Mouse (Mus musculus) brown adipose tissue, adult 24 weeks (tissue): Measurements from ENCODE around the gene Scoc. TPM values are rescaled to one million over a fixed set of nuclear protein-coding genes. Genes with fewer than 3 reads are reported as not detected.
A peak's percentile ranks its signal among the peaks of the same experiment; 100 is the strongest.

ENCODE experiments used
- H3K27ac ChIP-seq: fragments of 200-500 bp; replicated peaks from 2 replicates; pipeline ENCODE4 v1.5.1; 2012; ENCODE audit warnings: low read depth, mild to moderate bottlenecking, low read length
- H3K4me1 ChIP-seq: fragments of 200-500 bp; 2 replicates; pipeline ENCODE4 v1.6.1; 2012; ENCODE audit warnings: low read length, mixed read lengths; ENCODE audit not compliant: control insufficient read depth, insufficient read depth, insufficient read length
- H3K4me3 ChIP-seq: fragments of 200-500 bp; 2 replicates; pipeline ENCODE4 v1.5.1; 2012; ENCODE audit warnings: low read depth, mild to moderate bottlenecking, low read length, moderate library complexity; ENCODE audit not compliant: insufficient read depth
- polyA plus RNA-seq: library from polyadenylated mRNA; stranded (reverse); fragments of >200 nt; gene quantifications from 2 replicates; pipeline ENCODE4 v1.2.4, GENCODE M21; 2012; ENCODE audit not compliant: missing spikeins, insufficient read depth, insufficient read length

Scoc gene
- polyA plus RNA-seq, 1 experiment, result 136 TPM

DNA sequence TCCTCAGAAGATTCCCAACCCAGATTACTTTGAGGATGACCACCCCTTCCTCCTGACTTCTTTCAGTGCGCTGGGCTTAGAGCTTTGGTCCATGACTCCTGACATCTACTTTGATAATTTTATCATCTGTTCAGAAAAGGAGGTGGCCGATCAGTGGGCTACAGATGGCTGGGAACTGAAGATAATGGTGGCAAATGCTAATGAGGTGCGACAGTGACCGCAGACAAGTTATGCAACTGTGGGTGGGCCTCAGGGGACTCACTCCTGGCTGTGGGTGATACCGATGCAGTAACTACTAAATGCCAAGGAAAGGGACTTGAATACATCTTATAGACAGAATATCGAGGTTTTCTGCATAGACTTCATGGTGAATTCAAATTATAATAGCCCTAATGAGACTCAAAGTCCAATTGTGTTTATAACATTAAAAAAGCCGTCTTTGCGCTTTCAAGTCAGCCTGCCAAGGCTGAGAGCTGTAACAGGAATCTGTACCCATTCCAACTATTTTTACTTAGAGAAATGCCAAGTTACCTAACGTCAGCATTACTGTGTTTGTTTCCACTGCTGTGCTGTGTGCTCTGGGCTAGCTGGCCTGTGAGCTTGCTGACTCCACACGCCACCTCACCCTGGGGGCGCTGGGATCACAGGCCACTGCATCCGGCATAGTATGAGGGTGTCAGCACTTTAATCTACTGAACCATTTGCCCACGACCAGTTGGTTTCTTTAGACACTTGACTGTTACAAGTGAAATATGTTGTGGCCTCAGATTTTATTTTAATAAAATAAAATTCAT, 35.0 kb downstream of the Scoc start:
- Histone ChIP-seq H3K27ac (peak overlapping the region; percentile 78), H3K4me3 (no peak overlapping the region), H3K4me1 (no peaks in the 10 kb centered on the region; the same call in 1 of the 2 replicates)

DNA sequence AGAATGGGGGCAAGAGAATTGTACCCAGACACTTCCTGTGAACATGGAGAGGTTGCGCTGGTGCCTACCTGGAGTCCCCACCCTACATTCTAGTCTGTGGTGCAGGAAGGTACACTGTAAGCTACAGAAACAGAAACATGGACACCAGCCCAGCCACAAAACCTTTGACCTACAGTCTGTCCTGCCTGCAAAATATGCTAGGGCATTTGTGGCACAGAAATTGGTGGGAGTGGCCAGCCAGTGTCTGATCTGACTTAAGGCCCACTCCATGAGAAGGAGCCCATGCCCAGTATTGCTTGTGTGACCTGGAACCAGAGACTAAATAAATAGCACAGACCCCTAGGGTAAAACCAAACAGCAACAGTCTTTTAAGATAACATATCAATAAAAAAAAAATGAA, 36.8 kb downstream of the Scoc start:
- H3K4me3 ChIP-seq, result no peak overlapping the region
- peak overlapping the region; percentile 77 for H3K27ac ChIP-seq
- H3K4me1 ChIP-seq, result no peaks in the 10 kb centered on the region; the same call in 1 of the 2 replicates

DNA sequence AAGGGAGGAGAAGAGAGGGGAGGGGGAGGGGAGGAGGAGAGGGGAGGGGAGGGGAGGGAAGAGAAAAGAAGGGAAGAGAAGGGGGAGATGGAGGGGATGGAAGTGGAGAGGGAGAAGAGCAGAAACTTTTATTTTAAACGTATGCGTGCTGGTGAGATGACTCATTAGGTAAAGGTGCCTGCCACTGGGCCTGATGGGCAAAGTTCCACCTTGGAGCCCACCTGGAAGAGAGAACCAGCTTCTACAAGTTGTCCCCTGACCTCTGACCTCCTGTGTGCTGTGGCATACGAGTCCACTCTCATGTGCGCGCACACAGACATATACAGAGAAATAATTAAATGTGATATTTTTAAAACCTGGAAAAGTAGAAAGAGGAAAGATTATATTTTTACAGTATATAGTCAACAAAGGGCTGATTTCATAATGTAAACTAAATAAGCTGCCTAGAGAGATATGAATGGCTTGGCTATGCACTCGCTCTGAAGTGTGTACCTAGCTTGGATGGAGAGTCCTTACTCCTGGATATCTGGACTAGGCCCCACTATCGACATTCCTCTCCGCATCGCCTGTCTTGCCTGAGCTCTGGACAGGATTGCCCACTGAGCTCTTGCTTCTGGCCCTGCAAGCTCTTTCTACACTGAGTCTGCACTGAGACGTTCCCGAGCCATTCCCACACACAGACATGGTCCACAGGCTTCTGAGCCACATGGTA, 39.2 kb downstream of the Scoc start:
- H3K27ac ChIP-seq, result no peak overlapping the region
- H3K4me3 ChIP-seq, result no peak overlapping the region
- H3K4me1 ChIP-seq, result no peaks in the 10 kb centered on the region; the same call in 1 of the 2 replicates

- H3K27ac ChIP-seq, result no peak overlapping the region
- no peaks in the 10 kb centered on the region; the same call in 1 of the 2 replicates for H3K4me1 ChIP-seq
- H3K4me3 ChIP-seq, result no peak overlapping the region
These were observed 40.2 kb downstream of the Scoc start for GRCm38 (mm10) chr8:83417970-83418369.

DNA sequence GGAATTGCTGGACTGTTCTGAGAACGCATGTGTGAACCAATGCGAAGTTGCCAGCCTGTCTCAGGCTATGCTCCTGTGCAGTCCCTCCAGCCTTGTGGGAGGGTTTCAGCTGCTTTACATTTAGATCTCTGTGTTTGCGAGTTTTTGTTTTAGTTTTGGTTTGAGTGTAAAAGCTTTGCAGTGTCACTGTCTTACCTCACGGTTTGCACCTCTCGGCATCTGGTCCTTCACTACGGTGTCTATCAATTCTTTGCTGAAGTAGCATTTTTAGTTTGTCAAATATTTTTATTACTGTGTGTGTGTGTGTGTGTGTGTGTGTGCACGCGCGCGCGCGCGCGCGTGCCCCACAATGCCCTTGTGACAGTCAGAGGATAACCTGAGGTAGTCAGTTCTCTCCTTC, 41.3 kb downstream of the Scoc start:
- no peak overlapping the region for H3K4me3 ChIP-seq
- no peak overlapping the region for H3K27ac ChIP-seq
- H3K4me1 ChIP-seq, result no peaks in the 10 kb centered on the region; the same call in 1 of the 2 replicates

DNA sequence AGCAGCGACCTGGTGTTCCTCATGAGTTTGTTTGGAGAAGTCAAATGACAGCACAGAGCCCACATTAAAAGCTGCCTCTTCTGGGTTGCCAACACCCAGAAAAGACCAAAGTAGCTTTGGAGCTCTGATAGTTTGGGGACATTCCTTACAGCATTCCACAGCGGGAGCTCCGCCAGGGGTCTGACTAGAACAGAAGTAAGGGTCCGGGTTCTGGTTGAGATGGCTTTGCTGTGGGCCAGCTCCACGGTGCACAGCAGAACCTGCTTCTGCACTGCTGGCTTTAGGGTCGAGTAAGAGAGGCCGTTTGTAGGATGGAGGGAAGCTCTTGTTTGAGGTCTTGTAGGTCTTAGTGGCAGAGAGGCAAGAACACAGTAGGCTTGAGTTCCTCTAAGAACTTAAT, 49.7 kb downstream of the Scoc start:
- Histone ChIP-seq H3K4me3 (no peak overlapping the region), H3K27ac (no peak overlapping the region), H3K4me1 (no peaks in the 10 kb centered on the region)

DNA sequence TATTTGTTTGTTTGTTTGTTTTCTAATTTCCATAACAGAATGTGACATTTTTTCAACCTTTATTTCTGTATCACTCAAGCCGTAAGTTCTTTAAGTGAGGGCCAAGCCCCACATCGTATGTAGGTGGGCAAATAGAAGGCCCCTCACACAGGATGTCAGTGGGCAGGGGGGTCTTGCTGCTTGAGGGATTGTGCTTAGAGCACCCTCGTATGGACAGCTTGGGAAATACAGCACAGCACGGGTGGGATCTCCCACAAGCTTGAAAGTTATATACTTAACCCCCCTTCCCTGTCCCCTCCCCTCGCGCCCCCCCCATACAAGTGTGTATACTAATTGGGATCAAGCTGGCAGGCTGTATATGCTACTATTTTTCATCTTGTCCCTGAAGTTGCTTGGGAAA, 51.4 kb downstream of the Scoc start:
- Histone ChIP-seq H3K4me3 (no peak overlapping the region), H3K27ac (no peak overlapping the region), H3K4me1 (no peaks in the 10 kb centered on the region)

- Histone ChIP-seq H3K27ac (no peak overlapping the region), H3K4me3 (no peak overlapping the region), H3K4me1 (no peaks in the 10 kb centered on the region)
These were observed 52.6 kb downstream of the Scoc start for GRCm38 (mm10) chr8:83405548-83405947.

- Histone ChIP-seq H3K4me1 (no peaks in the 10 kb centered on the region), H3K4me3 (no peak overlapping the region), H3K27ac (no peak overlapping the region)
These were observed 60.5 kb downstream of the Scoc start for GRCm38 (mm10) chr8:83397726-83398125.

- Histone ChIP-seq H3K27ac (no peak overlapping the region), H3K4me1 (no peaks in the 10 kb centered on the region), H3K4me3 (no peak overlapping the region)
These were observed 61.5 kb downstream of the Scoc start for GRCm38 (mm10) chr8:83396680-83397079.

DNA sequence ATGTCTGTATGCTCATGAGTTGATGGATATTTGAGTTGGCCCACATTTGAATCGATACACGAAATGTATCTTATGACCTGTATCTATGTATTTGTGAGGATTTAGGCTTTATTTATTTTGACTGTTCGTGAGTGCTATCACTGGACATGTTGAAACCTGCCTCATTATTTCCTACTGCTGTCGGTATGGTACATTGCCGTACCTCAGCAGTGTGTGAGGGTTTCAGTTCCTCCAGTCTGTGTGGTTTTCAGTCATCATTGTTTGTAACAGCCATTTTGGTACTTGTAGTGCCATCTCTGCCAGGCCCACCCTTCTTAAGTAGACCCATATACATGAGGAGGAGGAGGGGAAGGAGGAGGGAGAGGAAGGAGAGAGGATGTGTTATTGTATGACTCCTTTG, 63.9 kb downstream of the Scoc start:
- Histone ChIP-seq H3K4me1 (no peaks in the 10 kb centered on the region), H3K4me3 (no peak overlapping the region), H3K27ac (no peak overlapping the region)

- Histone ChIP-seq H3K4me3 (no peak overlapping the region), H3K27ac (no peak overlapping the region), H3K4me1 (no peaks in the 10 kb centered on the region)
These were observed 65.7 kb downstream of the Scoc start for GRCm38 (mm10) chr8:83392521-83392920.

GRCm38 (mm10) chr8:83390006-83390701, 68.0 kb downstream of the Scoc start:
- Histone ChIP-seq H3K4me3 (no peak overlapping the region), H3K4me1 (no peaks in the 10 kb centered on the region)

GRCm38 (mm10) chr8:83389316-83390005, 68.7 kb downstream of the Scoc start, which contains the start of gene Clgn:
Gene Clgn (plus strand): TSS chr8:83389867.
- no peaks in the 10 kb centered on the region for H3K4me1 ChIP-seq
- no peak within 1 kb of the TSS for H3K27ac ChIP-seq
- no peak within 1 kb of the TSS for H3K4me3 ChIP-seq

More at GRCm38 (mm10) chr8:83390006-83390701, 68.0 kb downstream of the Scoc start:
- H3K27ac ChIP-seq, result no peak overlapping the region

DNA sequence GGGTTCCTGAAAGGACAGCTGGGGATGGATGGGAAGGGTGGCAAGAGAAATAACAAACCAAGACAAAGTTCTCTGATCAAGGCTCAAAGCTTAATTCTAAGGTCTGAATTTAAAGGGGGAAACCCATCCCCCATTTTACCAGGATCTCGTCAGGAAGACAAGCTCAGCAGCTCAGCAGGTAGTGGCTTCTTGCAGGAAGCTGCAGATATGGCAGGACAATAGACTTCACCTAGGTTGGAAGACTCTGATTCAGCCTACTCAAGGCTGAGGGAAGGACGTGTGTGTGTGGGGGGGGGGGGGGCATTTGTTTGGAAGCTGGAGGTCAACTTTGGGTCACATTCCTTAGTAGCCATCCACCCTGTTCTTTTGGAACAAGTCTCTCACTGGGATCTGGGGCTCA, 75.3 kb downstream of the Scoc start:
- Histone ChIP-seq H3K4me1 (no peaks in the 10 kb centered on the region), H3K4me3 (no peak overlapping the region)

More for the DNA sequence above, 75.3 kb downstream of the Scoc start:
- H3K27ac ChIP-seq, result no peak overlapping the region
